Mouse (Mus musculus): ENCODE data around the gene Acvr1.

- TF ChIP-seq CTCF (IDR thresholded peaks at IDR 0.05; ENCODE audit: low read depth), result no peak
- TF ChIP-seq EP300 (IDR thresholded peaks at IDR 0.05; ENCODE audit: low read depth), result no peak
Measured at GRCm38 (mm10) chr2:58595350-58595749, 28.4 kb upstream of the Acvr1 start.

Data from heart, postnatal 0 days (tissue).